Mouse (Mus musculus): ENCODE results near the gene Slc6a16. TPM values are rescaled to one million over a fixed set of nuclear protein-coding genes. Genes with fewer than 3 reads are reported as not detected.

The Slc6a16 gene
- polyA plus RNA-seq, 2 experiments: 0.03 TPM; not detected in 1

DNA sequence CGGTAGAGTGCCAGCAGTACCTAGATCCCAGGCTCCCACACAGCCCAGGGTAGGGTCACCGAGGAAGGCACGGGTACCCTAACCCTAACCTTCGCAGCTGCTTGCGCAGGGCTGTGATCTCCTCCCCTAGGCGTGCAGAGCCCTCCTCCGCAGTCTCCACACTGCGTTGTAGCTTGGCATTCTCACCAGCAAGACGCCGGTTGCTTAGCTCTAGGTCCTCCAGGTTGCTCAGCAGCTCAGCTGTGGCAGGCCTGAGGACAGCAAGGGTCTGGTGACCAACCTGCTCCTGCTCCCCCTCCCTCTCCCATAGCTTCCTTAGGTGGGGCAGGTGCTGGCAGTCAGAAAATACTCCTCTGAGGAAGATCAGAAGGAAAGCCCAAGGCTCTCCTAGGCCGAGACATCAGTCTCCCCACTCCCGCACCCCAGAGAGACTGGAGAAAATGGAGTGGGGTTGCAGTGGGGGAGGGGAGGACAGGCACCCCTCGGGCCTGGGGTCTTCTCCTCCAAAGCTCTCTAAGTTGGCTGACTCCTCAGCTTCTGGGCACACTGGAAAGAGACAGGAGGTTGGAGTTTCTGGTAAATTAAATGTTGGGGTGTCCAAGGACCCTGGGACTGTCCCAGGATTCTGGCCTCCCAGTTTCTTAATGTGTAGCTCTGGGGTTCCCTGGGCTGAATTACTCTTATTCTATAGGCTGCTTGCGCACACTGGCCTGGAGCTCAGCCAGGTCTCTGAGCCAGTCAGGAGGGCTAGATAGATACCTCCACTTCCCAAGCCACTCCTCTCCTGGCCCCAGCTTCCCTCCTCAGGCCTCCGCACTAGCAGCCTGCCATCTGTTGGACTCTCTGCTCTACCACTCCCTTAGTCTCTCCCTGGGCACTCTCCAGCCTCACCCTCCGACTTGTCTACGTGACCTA lies 46.8 kb upstream of the Slc6a16 start:
- TF ChIP-seq CTCF (IDR thresholded peaks at IDR 0.05; ENCODE audit: low read depth): no peak
- TF ChIP-seq EP300 (IDR thresholded peaks at IDR 0.05; ENCODE audit: low read depth): no peak
- 55% methylated on average over 17 of the region's 17 CpGs for WGBS (ENCODE audit: insufficient replicate concordance)
- Histone ChIP-seq H3K4me3 (ENCODE audit: insufficient read depth in 1 of 2, low read depth in 2 of 2, low read length in 2 of 2) (no peak overlapping the region), H3K27ac (no peak overlapping the region), H3K9ac (replicated peaks) (no peak overlapping the region), H3K4me1 (replicated peaks; ENCODE audit: control insufficient read depth in 2 of 2, insufficient read depth in 2 of 2, low read length in 1 of 2) (no peaks in the 10 kb centered on the region), H3K36me3 (replicated peaks; ENCODE audit: control insufficient read depth, insufficient read depth, low read depth) (no peaks in the 10 kb centered on the region), H3K4me2 (ENCODE audit: low read depth) (no peak overlapping the region), H3K27me3 (ENCODE audit: control insufficient read depth, insufficient read depth, low read length) (no peaks in the 10 kb centered on the region; the same call in none of the 2 replicates), H3K9me3 (ENCODE audit: control insufficient read depth, low read length) (no peaks in the 10 kb centered on the region)
- DNase-seq (ENCODE audit: low read depth in 3 of 3, low spot score in 3 of 3) (no peak), ATAC-seq (ENCODE audit: insufficient read depth) (no peak)

DNA sequence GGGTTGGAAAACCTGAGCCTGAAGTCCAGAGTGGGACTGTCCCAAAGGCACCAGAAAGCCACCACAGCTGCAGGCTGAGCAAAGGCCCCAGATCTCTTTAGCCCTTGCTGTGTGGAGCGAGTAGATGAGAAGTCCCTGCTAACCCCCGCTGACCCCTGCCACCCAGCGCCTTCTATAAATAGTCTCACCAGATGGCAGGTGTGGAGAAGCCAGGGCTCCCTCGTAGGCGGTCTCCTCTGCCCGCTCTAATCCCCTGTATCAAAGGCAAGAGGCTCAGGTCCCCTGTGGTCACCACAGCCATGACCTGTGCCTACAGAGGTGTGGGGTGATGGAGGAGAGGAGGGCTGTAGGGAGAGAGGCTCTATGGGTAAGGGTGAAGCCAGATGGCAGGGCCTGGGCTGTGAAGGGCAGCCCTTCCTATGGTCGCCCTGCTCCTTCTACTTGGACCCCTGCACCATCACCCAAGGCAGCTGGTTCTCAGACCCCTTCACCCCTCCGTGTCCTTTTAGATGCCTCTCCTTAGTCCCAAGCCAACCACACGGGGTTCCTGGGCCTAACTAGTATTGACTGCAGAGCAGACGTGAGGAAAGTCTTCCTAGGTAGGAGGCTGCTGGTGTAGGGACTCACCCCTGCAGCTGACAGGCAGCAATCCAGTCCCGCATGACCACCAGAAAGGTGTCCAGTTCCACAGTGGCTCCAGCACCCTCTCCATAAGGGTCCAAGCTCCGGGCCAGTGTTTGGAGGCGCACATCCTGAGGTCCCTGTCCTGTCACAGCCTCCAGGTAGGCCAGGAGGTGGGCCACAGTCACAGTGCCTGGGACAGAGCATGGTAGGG lies 45.3 kb upstream of the Slc6a16 start:
- Histone ChIP-seq H3K36me3 (replicated peaks; ENCODE audit: control insufficient read depth, insufficient read depth, low read depth) (no peaks in the 10 kb centered on the region), H3K27ac (no peak overlapping the region), H3K9ac (replicated peaks) (no peak overlapping the region), H3K4me1 (replicated peaks; ENCODE audit: control insufficient read depth in 2 of 2, insufficient read depth in 2 of 2, low read length in 1 of 2) (no peaks in the 10 kb centered on the region), H3K4me3 (ENCODE audit: insufficient read depth in 1 of 2, low read depth in 2 of 2, low read length in 2 of 2) (no peak overlapping the region), H3K4me2 (ENCODE audit: low read depth) (no peak overlapping the region), H3K27me3 (ENCODE audit: control insufficient read depth, insufficient read depth, low read length) (no peaks in the 10 kb centered on the region; the same call in 1 of the 2 replicates), H3K9me3 (ENCODE audit: control insufficient read depth, low read length) (no peaks in the 10 kb centered on the region)
- 55% methylated on average over 13 of the region's 13 CpGs for WGBS (ENCODE audit: insufficient replicate concordance)
- TF ChIP-seq EP300 (IDR thresholded peaks at IDR 0.05; ENCODE audit: low read depth): no peak
- no peak for TF ChIP-seq CTCF (IDR thresholded peaks at IDR 0.05; ENCODE audit: low read depth)
- ATAC-seq (ENCODE audit: insufficient read depth) (no peak), DNase-seq (ENCODE audit: low read depth in 3 of 3, low spot score in 3 of 3) (no peak)

DNA sequence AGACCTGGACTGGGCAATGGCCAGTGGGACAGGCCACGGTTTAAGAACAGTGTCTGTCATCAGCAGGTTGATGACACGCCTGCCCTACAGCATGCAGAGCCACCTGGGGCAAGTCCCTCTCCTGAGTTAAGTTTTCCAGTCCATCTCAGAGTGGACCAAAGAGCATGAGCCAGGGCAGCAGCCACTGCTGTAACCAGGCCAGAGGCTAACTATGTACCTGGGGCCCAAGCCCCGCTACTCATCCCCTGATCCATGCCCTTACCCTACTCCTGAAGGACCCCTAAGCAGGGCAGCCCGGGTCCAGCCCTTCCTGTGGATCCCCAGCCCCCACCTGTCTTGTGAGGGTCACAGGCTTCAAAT lies 44.7 kb upstream of the Slc6a16 start:
- ATAC-seq (ENCODE audit: insufficient read depth) (no peak), DNase-seq (ENCODE audit: low read depth in 3 of 3, low spot score in 3 of 3) (no peak)
- TF ChIP-seq EP300 (IDR thresholded peaks at IDR 0.05; ENCODE audit: low read depth): no peak
- no peak for TF ChIP-seq CTCF (IDR thresholded peaks at IDR 0.05; ENCODE audit: low read depth)
- H3K4me1 ChIP-seq (replicated peaks; ENCODE audit: control insufficient read depth in 2 of 2, insufficient read depth in 2 of 2, low read length in 1 of 2): no peaks in the 10 kb centered on the region
- no peak overlapping the region for H3K4me3 ChIP-seq (ENCODE audit: insufficient read depth in 1 of 2, low read depth in 2 of 2, low read length in 2 of 2)
- no peak overlapping the region for H3K4me2 ChIP-seq (ENCODE audit: low read depth)
- no peaks in the 10 kb centered on the region; the same call in 1 of the 2 replicates for H3K27me3 ChIP-seq (ENCODE audit: control insufficient read depth, insufficient read depth, low read length)
- WGBS (ENCODE audit: insufficient replicate concordance): 53% methylated on average over 4 of the region's 4 CpGs
- no peaks in the 10 kb centered on the region for H3K36me3 ChIP-seq (replicated peaks; ENCODE audit: control insufficient read depth, insufficient read depth, low read depth)
- no peak overlapping the region for H3K9ac ChIP-seq (replicated peaks)
- no peaks in the 10 kb centered on the region for H3K9me3 ChIP-seq (ENCODE audit: control insufficient read depth, low read length)
- no peak overlapping the region for H3K27ac ChIP-seq

DNA sequence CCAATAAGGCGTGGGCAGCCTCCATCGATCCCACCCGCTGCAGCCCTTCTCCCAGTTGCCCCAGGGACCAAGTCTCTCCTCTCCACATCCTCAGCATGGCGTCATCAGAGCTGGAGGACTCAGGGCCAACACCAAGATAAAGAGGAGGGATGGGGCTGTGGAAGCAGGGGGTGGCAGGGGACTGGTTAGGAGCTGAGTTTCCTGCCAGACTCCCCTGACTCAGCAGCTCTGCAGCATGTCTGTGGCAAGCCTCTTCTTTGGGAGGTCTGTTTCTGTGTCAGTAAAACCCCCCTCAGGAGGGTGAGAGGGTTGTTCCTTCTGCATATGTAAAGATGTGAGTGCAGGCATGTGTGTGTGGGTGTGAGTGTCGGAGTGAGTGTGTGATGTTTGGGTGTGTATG lies 43.9 kb upstream of the Slc6a16 start:
- TF ChIP-seq CTCF (IDR thresholded peaks at IDR 0.05; ENCODE audit: low read depth) (no peak), EP300 (IDR thresholded peaks at IDR 0.05; ENCODE audit: low read depth) (no peak)
- no peak overlapping the region for H3K4me3 ChIP-seq (ENCODE audit: insufficient read depth in 1 of 2, low read depth in 2 of 2, low read length in 2 of 2)
- H3K9ac ChIP-seq (replicated peaks): no peak overlapping the region
- no peaks in the 10 kb centered on the region; the same call in 1 of the 2 replicates for H3K27me3 ChIP-seq (ENCODE audit: control insufficient read depth, insufficient read depth, low read length)
- H3K4me1 ChIP-seq (replicated peaks; ENCODE audit: control insufficient read depth in 2 of 2, insufficient read depth in 2 of 2, low read length in 1 of 2): no peaks in the 10 kb centered on the region
- no peaks in the 10 kb centered on the region for H3K9me3 ChIP-seq (ENCODE audit: control insufficient read depth, low read length)
- no peak overlapping the region for H3K4me2 ChIP-seq (ENCODE audit: low read depth)
- H3K36me3 ChIP-seq (replicated peaks; ENCODE audit: control insufficient read depth, insufficient read depth, low read depth): no peaks in the 10 kb centered on the region
- DNase-seq (ENCODE audit: low read depth in 3 of 3, low spot score in 3 of 3) (no peak), ATAC-seq (ENCODE audit: insufficient read depth) (no peak)
- H3K27ac ChIP-seq: no peak overlapping the region
- WGBS (ENCODE audit: insufficient replicate concordance): 46% methylated on average over 5 of the region's 5 CpGs

DNA sequence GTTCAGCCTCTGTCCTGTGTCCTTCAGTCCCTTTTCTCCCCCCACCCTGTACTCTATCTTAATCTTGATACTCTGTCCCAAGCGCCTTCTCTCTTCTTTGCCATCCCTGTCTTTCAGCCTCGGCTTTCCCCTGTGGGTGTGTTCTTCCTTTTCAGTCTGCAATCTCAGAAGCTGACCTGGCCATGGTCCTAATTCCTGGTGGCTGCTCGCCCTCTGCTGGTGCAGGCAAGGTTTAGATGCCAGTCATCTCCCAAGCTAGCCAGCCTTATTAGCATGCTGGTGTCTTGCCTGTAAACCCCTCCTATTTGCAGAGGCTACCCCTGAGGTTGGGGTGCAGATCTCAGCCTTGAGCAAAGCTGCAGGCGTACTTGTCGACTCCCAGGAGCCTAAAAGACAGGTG lies 42.5 kb upstream of the Slc6a16 start:
- no peak overlapping the region for H3K4me3 ChIP-seq (ENCODE audit: insufficient read depth in 1 of 2, low read depth in 2 of 2, low read length in 2 of 2)
- no peaks in the 10 kb centered on the region for H3K4me1 ChIP-seq (replicated peaks; ENCODE audit: control insufficient read depth in 2 of 2, insufficient read depth in 2 of 2, low read length in 1 of 2)
- WGBS (ENCODE audit: insufficient replicate concordance): 10% methylated on average over 5 of the region's 5 CpGs
- no peaks in the 10 kb centered on the region for H3K36me3 ChIP-seq (replicated peaks; ENCODE audit: control insufficient read depth, insufficient read depth, low read depth)
- DNase-seq (ENCODE audit: low read depth in 3 of 3, low spot score in 3 of 3) (peak in 1 of 3 experiments; percentile 26), ATAC-seq (ENCODE audit: insufficient read depth) (no peak)
- peak; percentile 80 for TF ChIP-seq CTCF (IDR thresholded peaks at IDR 0.05; ENCODE audit: low read depth)
- TF ChIP-seq EP300 (IDR thresholded peaks at IDR 0.05; ENCODE audit: low read depth): no peak
- no peak overlapping the region for H3K9ac ChIP-seq (replicated peaks)
- no peak overlapping the region for H3K27ac ChIP-seq
- H3K27me3 ChIP-seq (ENCODE audit: control insufficient read depth, insufficient read depth, low read length): no peaks in the 10 kb centered on the region; the same call in 1 of the 2 replicates
- no peaks in the 10 kb centered on the region for H3K9me3 ChIP-seq (ENCODE audit: control insufficient read depth, low read length)
- H3K4me2 ChIP-seq (ENCODE audit: low read depth): no peak overlapping the region
